Mouse (Mus musculus): ENCODE results near the gene Zscan20. TPM values are rescaled to one million over a fixed set of nuclear protein-coding genes. Genes with fewer than 3 reads are reported as not detected.

Zscan20 gene
- polyA plus RNA-seq, 1 experiment = 7.7 TPM

DNA sequence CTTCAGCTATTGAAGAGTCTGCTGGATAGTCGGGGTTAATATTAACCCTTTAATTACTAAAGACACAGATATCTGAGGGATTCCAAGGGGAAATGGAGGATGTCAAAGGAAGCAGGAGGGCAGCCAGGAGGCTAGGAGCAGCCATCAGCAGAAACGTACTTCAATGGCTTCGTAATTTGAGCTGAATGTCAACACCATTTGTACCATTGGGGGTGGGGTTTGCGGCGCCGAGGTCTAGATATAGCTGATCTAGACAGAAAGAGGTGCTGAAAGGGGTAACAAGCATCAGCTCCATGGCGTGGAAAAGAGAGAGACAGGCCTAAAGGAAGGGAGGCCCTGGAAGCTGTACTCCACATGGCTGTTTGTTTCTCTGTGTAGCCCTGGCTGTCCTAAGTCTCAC, 36.9 kb upstream of the Zscan20 start:
- Histone ChIP-seq H3K36me3 (ENCODE audit: control insufficient read depth, insufficient read depth, low read length) (no peaks in the 10 kb centered on the region), H3K4me1 (ENCODE audit: control insufficient read depth, insufficient read depth, low read length) (no peaks in the 10 kb centered on the region), H3K27ac (ENCODE audit: control insufficient read depth, insufficient read depth, low read depth, low read length) (no peak overlapping the region), H3K27me3 (ENCODE audit: control insufficient read depth, insufficient read depth, low read length) (no peaks in the 10 kb centered on the region), H3K4me3 (ENCODE audit: control insufficient read depth, low read depth, low read length) (no peak overlapping the region)
- no peak for TF ChIP-seq CTCF (IDR thresholded peaks at IDR 0.05; ENCODE audit: control insufficient read depth, insufficient read depth, insufficient replicate concordance, low read depth, low read length)
- no peak for TF ChIP-seq POLR2A (IDR thresholded peaks at IDR 0.05; ENCODE audit: control insufficient read depth, low read depth, low read length)

GRCm38 (mm10) chr4:128645896-128646295, 36.0 kb upstream of the Zscan20 start:
- Histone ChIP-seq H3K4me1 (ENCODE audit: control insufficient read depth, insufficient read depth, low read length) (no peaks in the 10 kb centered on the region), H3K36me3 (ENCODE audit: control insufficient read depth, insufficient read depth, low read length) (no peaks in the 10 kb centered on the region), H3K27ac (ENCODE audit: control insufficient read depth, insufficient read depth, low read depth, low read length) (no peak overlapping the region), H3K4me3 (ENCODE audit: control insufficient read depth, low read depth, low read length) (no peak overlapping the region), H3K27me3 (ENCODE audit: control insufficient read depth, insufficient read depth, low read length) (no peaks in the 10 kb centered on the region)
- TF ChIP-seq POLR2A (IDR thresholded peaks at IDR 0.05; ENCODE audit: control insufficient read depth, low read depth, low read length) (no peak), CTCF (IDR thresholded peaks at IDR 0.05; ENCODE audit: control insufficient read depth, insufficient read depth, insufficient replicate concordance, low read depth, low read length) (no peak)

GRCm38 (mm10) chr4:128641766-128642717, 32.1 kb upstream of the Zscan20 start:
- no peak overlapping the region for H3K4me3 ChIP-seq (ENCODE audit: control insufficient read depth, low read depth, low read length)
- no peak overlapping the region for H3K27ac ChIP-seq (ENCODE audit: control insufficient read depth, insufficient read depth, low read depth, low read length)
- no peaks in the 10 kb centered on the region for H3K36me3 ChIP-seq (ENCODE audit: control insufficient read depth, insufficient read depth, low read length)
- no peak for TF ChIP-seq POLR2A (IDR thresholded peaks at IDR 0.05; ENCODE audit: control insufficient read depth, low read depth, low read length)
- no peaks in the 10 kb centered on the region for H3K27me3 ChIP-seq (ENCODE audit: control insufficient read depth, insufficient read depth, low read length)
- no peaks in the 10 kb centered on the region for H3K4me1 ChIP-seq (ENCODE audit: control insufficient read depth, insufficient read depth, low read length)

- no peak for TF ChIP-seq CTCF (IDR thresholded peaks at IDR 0.05; ENCODE audit: control insufficient read depth, insufficient read depth, insufficient replicate concordance, low read depth, low read length)
- no peak for TF ChIP-seq POLR2A (IDR thresholded peaks at IDR 0.05; ENCODE audit: control insufficient read depth, low read depth, low read length)
- Histone ChIP-seq H3K27me3 (ENCODE audit: control insufficient read depth, insufficient read depth, low read length) (no peaks in the 10 kb centered on the region), H3K4me1 (ENCODE audit: control insufficient read depth, insufficient read depth, low read length) (no peaks in the 10 kb centered on the region; the same call in 1 of the 2 replicates), H3K27ac (ENCODE audit: control insufficient read depth, insufficient read depth, low read depth, low read length) (no peak overlapping the region), H3K36me3 (ENCODE audit: control insufficient read depth, insufficient read depth, low read length) (no peaks in the 10 kb centered on the region), H3K4me3 (ENCODE audit: control insufficient read depth, low read depth, low read length) (no peak overlapping the region)
Observed at GRCm38 (mm10) chr4:128638265-128638923, 28.5 kb upstream of the Zscan20 start.

GRCm38 (mm10) chr4:128637250-128637649, 27.4 kb upstream of the Zscan20 start:
- Histone ChIP-seq H3K27ac (ENCODE audit: control insufficient read depth, insufficient read depth, low read depth, low read length) (no peak overlapping the region), H3K4me1 (ENCODE audit: control insufficient read depth, insufficient read depth, low read length) (no peaks in the 10 kb centered on the region; the same call in 1 of the 2 replicates), H3K4me3 (ENCODE audit: control insufficient read depth, low read depth, low read length) (no peak overlapping the region)

GRCm38 (mm10) chr4:128635894-128636585, 26.1 kb upstream of the Zscan20 start:
- Histone ChIP-seq H3K27ac (ENCODE audit: control insufficient read depth, insufficient read depth, low read depth, low read length) (no peak overlapping the region), H3K4me3 (ENCODE audit: control insufficient read depth, low read depth, low read length) (no peak overlapping the region), H3K36me3 (ENCODE audit: control insufficient read depth, insufficient read depth, low read length) (no peaks in the 10 kb centered on the region), H3K4me1 (ENCODE audit: control insufficient read depth, insufficient read depth, low read length) (no peaks in the 10 kb centered on the region; the same call in 1 of the 2 replicates), H3K27me3 (ENCODE audit: control insufficient read depth, insufficient read depth, low read length) (no peaks in the 10 kb centered on the region)
- TF ChIP-seq POLR2A (IDR thresholded peaks at IDR 0.05; ENCODE audit: control insufficient read depth, low read depth, low read length) (no peak), CTCF (IDR thresholded peaks at IDR 0.05; ENCODE audit: control insufficient read depth, insufficient read depth, insufficient replicate concordance, low read depth, low read length) (no peak)

More at GRCm38 (mm10) chr4:128637250-128637649, 27.4 kb upstream of the Zscan20 start:
- TF ChIP-seq CTCF (IDR thresholded peaks at IDR 0.05; ENCODE audit: control insufficient read depth, insufficient read depth, insufficient replicate concordance, low read depth, low read length) = no peak
- TF ChIP-seq POLR2A (IDR thresholded peaks at IDR 0.05; ENCODE audit: control insufficient read depth, low read depth, low read length) = no peak
- H3K27me3 ChIP-seq (ENCODE audit: control insufficient read depth, insufficient read depth, low read length) = no peaks in the 10 kb centered on the region
- H3K36me3 ChIP-seq (ENCODE audit: control insufficient read depth, insufficient read depth, low read length) = no peaks in the 10 kb centered on the region

DNA sequence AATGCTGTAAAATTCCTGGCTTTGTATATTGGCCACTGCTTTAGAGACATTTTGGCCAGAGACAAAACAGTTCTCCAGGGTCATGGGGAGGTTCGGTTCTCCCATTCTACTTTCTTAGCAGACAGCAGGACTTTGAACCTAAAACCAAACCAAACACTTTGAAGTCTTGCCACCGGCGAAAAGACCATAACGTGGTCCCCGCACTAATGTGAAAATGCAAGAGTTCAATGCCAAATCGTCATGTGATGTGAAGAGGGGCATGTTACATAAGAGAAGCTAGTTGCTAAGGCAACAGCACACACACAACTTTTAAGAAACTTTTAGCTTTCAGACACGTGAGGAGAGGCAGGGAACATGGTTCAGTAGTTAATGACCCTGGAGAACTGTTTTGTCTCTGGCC, 25.6 kb upstream of the Zscan20 start:
- Histone ChIP-seq H3K4me3 (ENCODE audit: control insufficient read depth, low read depth, low read length) (no peak overlapping the region), H3K36me3 (ENCODE audit: control insufficient read depth, insufficient read depth, low read length) (no peaks in the 10 kb centered on the region), H3K27me3 (ENCODE audit: control insufficient read depth, insufficient read depth, low read length) (no peaks in the 10 kb centered on the region), H3K4me1 (ENCODE audit: control insufficient read depth, insufficient read depth, low read length) (no peaks in the 10 kb centered on the region; the same call in 1 of the 2 replicates), H3K27ac (ENCODE audit: control insufficient read depth, insufficient read depth, low read depth, low read length) (no peak overlapping the region)
- TF ChIP-seq CTCF (IDR thresholded peaks at IDR 0.05; ENCODE audit: control insufficient read depth, insufficient read depth, insufficient replicate concordance, low read depth, low read length) (no peak), POLR2A (IDR thresholded peaks at IDR 0.05; ENCODE audit: control insufficient read depth, low read depth, low read length) (no peak)

Data from testis, adult 2 months (tissue).